Mouse (Mus musculus) midbrain, embryonic 11.5 days (tissue): Measurements from ENCODE around the gene Siglecg. TPM values are rescaled to one million over a fixed set of nuclear protein-coding genes. Genes with fewer than 3 reads are reported as not detected.

Experiments
- ATAC-seq: fragments of 200-750 bp; cut with Nextera tagmentation; 2 replicates; pipeline ENCODE4 v1.8.0; 2017; ENCODE audit warnings: moderate TSS enrichment, moderate library complexity; ENCODE audit not compliant: low FRiP score
- DNase-seq: peaks from one replicate; pipeline ENCODE4 v3.0.0; 2015; ENCODE audit warnings: low spot score; ENCODE audit errors: missing footprints
- H3K27ac ChIP-seq: fragments of 300-500 bp; sonication (generic); 2 replicates; pipeline ENCODE4 v1.5.1; 2014; ENCODE audit warnings: low read depth, low read length
- H3K27me3 ChIP-seq: fragments of 300-500 bp; sonication (generic); 2 replicates; pipeline ENCODE4 v1.6.1; 2014; ENCODE audit warnings: mild to moderate bottlenecking, low read length, moderate library complexity, mixed read lengths; ENCODE audit not compliant: control insufficient read depth, insufficient read depth
- H3K36me3 ChIP-seq: fragments of 300-500 bp; sonication (generic); 2 replicates; pipeline ENCODE4 v1.6.1; 2014; ENCODE audit warnings: mild to moderate bottlenecking, low read length, moderate library complexity, mixed read lengths; ENCODE audit not compliant: control insufficient read depth, insufficient read depth
- H3K4me1 ChIP-seq: fragments of 300-500 bp; sonication (generic); 2 replicates; pipeline ENCODE4 v1.6.1; 2014; ENCODE audit warnings: low read length; ENCODE audit not compliant: control insufficient read depth, insufficient read depth
- H3K4me2 ChIP-seq: fragments of 300-500 bp; sonication (generic); 2 replicates; pipeline ENCODE4 v1.6.1; 2014; ENCODE audit warnings: mild to moderate bottlenecking, moderate library complexity
- H3K4me3 ChIP-seq: fragments of 300-500 bp; sonication (generic); 2 replicates; pipeline ENCODE4 v1.5.1; 2014; ENCODE audit warnings: low read depth, low read length
- H3K9ac ChIP-seq: fragments of 300-500 bp; sonication (generic); 2 replicates; pipeline ENCODE4 v1.6.1; 2014; ENCODE audit warnings: low read length
- H3K9me3 ChIP-seq: fragments of 300-500 bp; sonication (generic); 2 replicates; pipeline ENCODE4 v1.6.1; 2016; ENCODE audit warnings: low read length; ENCODE audit not compliant: control insufficient read depth
- WGBS: fragments of 180-500 bp; shearing (Covaris S2); extraction: QIAGEN DNeasy Blood & Tissue Kit; methylation state at CpG from one replicate; pipeline ENCODE4 v1.1.7; 2014; 5-methylcytosine and 5-hydroxymethylcytosine counted together
- polyA plus RNA-seq: library from polyadenylated mRNA; unstranded; fragments of >200 nt; fragmentation: Nextera tagmentation; extraction: Ambion mirVana; gene quantifications from 2 replicates; pipeline ENCODE4 v1.2.1, GENCODE M21; 2014

The Siglecg gene
- polyA plus RNA-seq, 1 experiment from 2014 or later: not detected

- Histone ChIP-seq H3K36me3 (peaks cover 2% of the 10 kb centered on the region; the same call in 1 of the 2 replicates), H3K4me2 (no peak overlapping the region), H3K27me3 (no peaks in the 10 kb centered on the region), H3K27ac (no peak overlapping the region), H3K9ac (no peak overlapping the region), H3K4me1 (peaks cover 5% of the 10 kb centered on the region), H3K4me3 (no peak overlapping the region), H3K9me3 (no peaks in the 10 kb centered on the region)
- 95% methylated on average over 2 of the region's 3 CpGs for WGBS
- ATAC-seq: no peak
- no peak for DNase-seq
Observed at GRCm38 (mm10) chr7:43448246-43448645, 40.2 kb downstream of the Siglecg start.

GRCm38 (mm10) chr7:43449811-43450210, 41.8 kb downstream of the Siglecg start:
- Histone ChIP-seq H3K36me3 (peaks cover 2% of the 10 kb centered on the region; the same call in 1 of the 2 replicates), H3K4me1 (peaks cover under 1% of the 10 kb centered on the region; the same call in 1 of the 2 replicates), H3K27ac (no peak overlapping the region), H3K4me2 (no peak overlapping the region), H3K9ac (no peak overlapping the region), H3K27me3 (no peaks in the 10 kb centered on the region), H3K9me3 (no peaks in the 10 kb centered on the region), H3K4me3 (no peak overlapping the region)
- ATAC-seq (no peak), DNase-seq (no peak)
- WGBS: 98% methylated on average over 2 of the region's 2 CpGs

- Histone ChIP-seq H3K4me1 (no peaks in the 10 kb centered on the region), H3K27ac (no peak overlapping the region), H3K4me2 (no peak overlapping the region), H3K9ac (no peak overlapping the region), H3K4me3 (no peak overlapping the region), H3K36me3 (peaks cover 2% of the 10 kb centered on the region; the same call in 1 of the 2 replicates), H3K9me3 (no peaks in the 10 kb centered on the region), H3K27me3 (no peaks in the 10 kb centered on the region)
- WGBS: 97% methylated on average over 11 of the region's 11 CpGs
- DNase-seq (no peak), ATAC-seq (no peak)
Observed at GRCm38 (mm10) chr7:43451726-43452125, 43.7 kb downstream of the Siglecg start.

- Histone ChIP-seq H3K4me1 (no peaks in the 10 kb centered on the region), H3K27ac (no peak overlapping the region), H3K9me3 (no peaks in the 10 kb centered on the region), H3K4me2 (no peak overlapping the region), H3K4me3 (no peak overlapping the region), H3K36me3 (peaks cover 2% of the 10 kb centered on the region; the same call in 1 of the 2 replicates), H3K9ac (no peak overlapping the region), H3K27me3 (no peaks in the 10 kb centered on the region)
- peak; percentile 41; the same call in 1 of the 2 replicates for ATAC-seq
- DNase-seq: no peak
- 33% methylated on average over 4 of the region's 4 CpGs for WGBS
Observed at GRCm38 (mm10) chr7:43452609-43453008, 44.6 kb downstream of the Siglecg start.

- WGBS: 93% methylated on average over 14 of the region's 14 CpGs
Observed at GRCm38 (mm10) chr7:43453599-43454355, 45.8 kb downstream of the Siglecg start.

GRCm38 (mm10) chr7:43454371-43454770, 46.4 kb downstream of the Siglecg start:
- Histone ChIP-seq H3K36me3 (peaks cover 2% of the 10 kb centered on the region; the same call in 1 of the 2 replicates), H3K4me1 (no peaks in the 10 kb centered on the region), H3K9me3 (no peaks in the 10 kb centered on the region), H3K27me3 (no peaks in the 10 kb centered on the region), H3K4me2 (no peak overlapping the region), H3K9ac (no peak overlapping the region), H3K4me3 (no peak overlapping the region), H3K27ac (no peak overlapping the region)
- DNase-seq (no peak), ATAC-seq (no peak)
- 94% methylated on average over 6 of the region's 6 CpGs for WGBS

More at GRCm38 (mm10) chr7:43453599-43454355, 45.8 kb downstream of the Siglecg start:
- ATAC-seq: no peak
- no peak overlapping the region for H3K4me3 ChIP-seq
- H3K9me3 ChIP-seq: no peaks in the 10 kb centered on the region
- no peaks in the 10 kb centered on the region for H3K27me3 ChIP-seq
- peaks cover 2% of the 10 kb centered on the region; the same call in 1 of the 2 replicates for H3K36me3 ChIP-seq
- DNase-seq: no peak
- no peaks in the 10 kb centered on the region for H3K4me1 ChIP-seq
- H3K4me2 ChIP-seq: no peak overlapping the region
- no peak overlapping the region for H3K27ac ChIP-seq
- no peak overlapping the region for H3K9ac ChIP-seq

- no peaks in the 10 kb centered on the region for H3K4me1 ChIP-seq
- H3K27ac ChIP-seq: no peak within 1 kb of the TSS
- no peak within 1 kb of the TSS for H3K4me2 ChIP-seq
- DNase-seq (peak; percentile 75), ATAC-seq (no peak)
- H3K36me3 ChIP-seq: no peaks in the 10 kb centered on the region
- H3K9ac ChIP-seq: no peak within 1 kb of the TSS
- no peak within 1 kb of the TSS for H3K4me3 ChIP-seq
- H3K27me3 ChIP-seq: peaks cover 5% of the 10 kb centered on the region; the same call in 1 of the 2 replicates
- H3K9me3 ChIP-seq: no peaks in the 10 kb centered on the region
- WGBS: 67% methylated on average over 4 of the region's 4 CpGs
Observed at GRCm38 (mm10) chr7:43462851-43463250, 54.8 kb downstream of the Siglecg start, which contains the start of gene Vsig10l. Gene Vsig10l (plus strand): TSS chr7:43463151.

- WGBS: 80% methylated on average over 7 of the region's 7 CpGs
- ATAC-seq (no peak), DNase-seq (no peak)
- Histone ChIP-seq H3K4me3 (no peak overlapping the region), H3K9me3 (no peaks in the 10 kb centered on the region), H3K9ac (no peak overlapping the region), H3K36me3 (no peaks in the 10 kb centered on the region), H3K4me2 (no peak overlapping the region), H3K27ac (no peak overlapping the region), H3K27me3 (peaks cover 5% of the 10 kb centered on the region; the same call in 1 of the 2 replicates), H3K4me1 (no peaks in the 10 kb centered on the region)
Observed at GRCm38 (mm10) chr7:43463976-43464375, 56.0 kb downstream of the Siglecg start.

- Histone ChIP-seq H3K4me2 (peak overlapping the region; percentile 67), H3K9me3 (no peaks in the 10 kb centered on the region), H3K9ac (peak overlapping the region; percentile 39; the same call in 1 of the 2 replicates), H3K27me3 (peaks cover 5% of the 10 kb centered on the region; the same call in 1 of the 2 replicates), H3K4me1 (no peaks in the 10 kb centered on the region), H3K36me3 (no peaks in the 10 kb centered on the region), H3K27ac (no peak overlapping the region), H3K4me3 (peak overlapping the region; percentile 35)
- ATAC-seq (peak; percentile 79), DNase-seq (peak; percentile 95)
- WGBS: 12% methylated on average over 35 of the region's 35 CpGs
Observed at GRCm38 (mm10) chr7:43464864-43465343, 56.9 kb downstream of the Siglecg start.
